Mouse (Mus musculus) monocyte, adult 5-6 weeks (primary cell): ENCODE results near the gene Wdr90. TPM values are rescaled to one million over a fixed set of nuclear protein-coding genes. Genes with fewer than 3 reads are reported as not detected.
"Not testable (repeated sequence)": the region's sequence is repeated elsewhere in the genome, so short reads cannot be mapped to it uniquely, and the experiment has no call there.

ENCODE experiments used
- ATAC-seq: fragments of 153-309, 156-312 bp; replicated peaks from 2 replicates; pipeline ENCODE4 v1.8.0; 2017; ENCODE audit warnings: mild to moderate bottlenecking; ENCODE audit not compliant: low TSS enrichment, insufficient number of reproducible peaks, severe bottlenecking, poor library complexity, low FRiP score
- total RNA-seq: library from RNA; stranded (forward); fragments of 200-1000, 200-491, 200-594 nt; gene quantifications from 3 replicates; pipeline ENCODE4 v1.2.3, GENCODE M21; 2017

The Wdr90 gene
- total RNA-seq, 1 experiment from 2014 or later = 3.4 TPM

- ATAC-seq = peak; percentile 83
Observed at GRCm38 (mm10) chr17:25823452-25823851, 37.8 kb downstream of the Wdr90 start, which contains the start of gene Wdr24. Gene Wdr24 (plus strand): TSS chr17:25823627.

- ATAC-seq = no peak
Observed at GRCm38 (mm10) chr17:25818851-25819780, 42.2 kb downstream of the Wdr90 start.

GRCm38 (mm10) chr17:25817662-25818061, 43.6 kb downstream of the Wdr90 start:
- ATAC-seq = no peak

GRCm38 (mm10) chr17:25813471-25813870, 47.8 kb downstream of the Wdr90 start:
- peak; percentile 78 for ATAC-seq

GRCm38 (mm10) chr17:25810890-25811289, 50.4 kb downstream of the Wdr90 start:
- no peak for ATAC-seq

- ATAC-seq = no peak
Observed at GRCm38 (mm10) chr17:25809606-25810340, 51.5 kb downstream of the Wdr90 start.

GRCm38 (mm10) chr17:25808789-25809605, 52.3 kb downstream of the Wdr90 start, which contains the start of gene Fbxl16:
Gene Fbxl16 (plus strand): TSS chr17:25809085.
- no peak for ATAC-seq

GRCm38 (mm10) chr17:25808028-25808427, 53.3 kb downstream of the Wdr90 start:
- ATAC-seq = no peak

- ATAC-seq = not testable (repeated sequence)
Observed at GRCm38 (mm10) chr17:25807452-25807851, 53.8 kb downstream of the Wdr90 start.

- no peak for ATAC-seq
Observed at GRCm38 (mm10) chr17:25806507-25806906, 54.8 kb downstream of the Wdr90 start.

- no peak for ATAC-seq
Observed at GRCm38 (mm10) chr17:25802825-25803517, 58.3 kb downstream of the Wdr90 start.

GRCm38 (mm10) chr17:25801029-25801428, 60.3 kb downstream of the Wdr90 start:
- ATAC-seq = peak; percentile 88

- ATAC-seq = peak; percentile 81
Observed at GRCm38 (mm10) chr17:25796951-25797369, 64.3 kb downstream of the Wdr90 start, which contains the start of gene Metrn. Gene Metrn (minus strand): TSS chr17:25797136.

GRCm38 (mm10) chr17:25796211-25796771, 65.0 kb downstream of the Wdr90 start:
- no peak for ATAC-seq

- ATAC-seq = no peak
Observed at GRCm38 (mm10) chr17:25795609-25796092, 65.7 kb downstream of the Wdr90 start, which contains the start of gene AC134908.4. Gene AC134908.4 (minus strand): TSS chr17:25795659.

GRCm38 (mm10) chr17:25794998-25795397, 66.3 kb downstream of the Wdr90 start:
- no peak for ATAC-seq
